Mouse (Mus musculus): ENCODE data around the gene Map3k14. TPM values are rescaled to one million over a fixed set of nuclear protein-coding genes. Genes with fewer than 3 reads are reported as not detected.

Gene Map3k14
- polyA plus RNA-seq (2012; rRNA removed; ENCODE audit: low replicate concordance) = 10.6 and 12.9 TPM in 2 replicates

DNA sequence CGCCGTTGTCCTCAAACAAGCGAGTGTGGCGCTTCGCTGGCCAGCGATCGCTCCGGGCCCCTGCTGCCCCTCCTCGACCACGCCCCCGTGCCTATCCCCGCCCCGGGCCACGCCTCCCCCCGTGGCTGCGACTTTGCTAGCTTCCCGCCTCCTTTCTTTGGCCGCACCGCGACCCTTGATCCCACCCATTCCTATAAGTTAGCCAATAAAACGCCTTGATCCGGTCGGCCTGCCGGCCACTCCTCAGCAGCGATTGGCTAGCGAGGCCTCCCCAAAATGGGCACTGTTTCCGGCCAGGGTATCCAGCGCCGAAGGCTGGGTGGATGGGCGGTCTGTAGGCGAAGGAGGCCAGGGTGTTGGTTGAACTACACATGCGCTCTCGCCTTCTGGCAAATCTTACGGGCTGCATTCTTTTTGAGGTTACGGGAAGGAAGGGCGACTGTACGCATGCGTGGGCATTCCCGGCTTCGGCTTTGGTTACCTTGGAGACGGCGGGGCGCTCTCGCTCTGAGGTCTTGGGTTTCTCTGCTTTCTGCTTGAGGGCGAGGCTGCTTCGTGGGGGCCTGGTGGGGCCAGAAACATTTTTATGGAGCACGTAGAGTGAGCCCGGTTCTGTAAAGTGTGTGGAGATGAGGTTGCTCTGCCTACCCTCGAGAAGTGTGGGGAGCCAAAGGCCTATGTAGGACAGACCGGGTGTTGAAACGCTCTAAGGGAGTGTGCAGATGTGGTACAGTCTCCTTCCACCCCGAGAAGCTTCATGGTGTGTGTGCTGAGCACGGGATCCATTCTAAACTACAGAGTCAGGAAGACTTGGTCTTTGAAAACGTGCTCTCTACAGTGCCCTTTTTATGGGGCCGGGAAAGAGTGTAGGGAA lies at the start of gene Map3k14:
TSS of gene Map3k14 (minus strand) at position 127 of the 874 bp plus-strand sequence.

DNA sequence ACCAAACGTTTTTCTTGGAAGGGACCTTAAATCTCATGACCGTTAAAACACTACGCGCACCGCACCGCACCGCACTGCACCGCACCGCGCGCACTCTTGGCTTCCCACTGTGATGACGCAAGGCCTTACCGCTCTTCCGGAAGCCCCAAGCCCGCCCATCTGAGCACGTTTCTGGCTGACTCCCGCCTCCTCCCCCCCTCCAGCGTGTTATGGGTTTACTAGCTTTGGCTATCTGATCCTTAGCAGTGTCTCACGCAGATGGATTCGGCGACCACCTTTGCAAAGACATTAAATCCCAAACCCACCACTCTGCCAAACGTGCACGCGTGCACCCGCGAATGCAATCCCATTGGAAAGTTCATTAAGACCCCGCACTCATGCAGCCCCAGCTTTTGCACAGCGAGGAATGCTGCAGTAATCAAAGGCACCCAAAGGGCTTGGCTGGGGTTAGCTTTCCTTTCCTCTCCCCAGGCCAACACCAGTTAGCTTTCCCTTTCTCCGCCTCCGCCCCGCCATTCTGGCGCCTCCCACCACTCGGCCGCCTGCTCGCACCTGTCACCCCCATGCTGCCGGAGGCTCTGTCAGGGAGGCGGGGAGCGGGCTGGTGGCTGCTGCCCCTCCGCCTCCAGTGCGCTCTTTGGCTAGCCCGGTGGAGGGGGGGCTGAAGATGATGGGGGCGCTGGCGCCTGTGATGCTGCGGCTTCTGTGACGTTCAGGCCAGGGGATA lies 49.3 kb downstream of the Map3k14 start, which contains the start of gene Spata32:
TSS of gene Spata32 (minus strand) at position 643 of the 727 bp plus-strand sequence.

DNA sequence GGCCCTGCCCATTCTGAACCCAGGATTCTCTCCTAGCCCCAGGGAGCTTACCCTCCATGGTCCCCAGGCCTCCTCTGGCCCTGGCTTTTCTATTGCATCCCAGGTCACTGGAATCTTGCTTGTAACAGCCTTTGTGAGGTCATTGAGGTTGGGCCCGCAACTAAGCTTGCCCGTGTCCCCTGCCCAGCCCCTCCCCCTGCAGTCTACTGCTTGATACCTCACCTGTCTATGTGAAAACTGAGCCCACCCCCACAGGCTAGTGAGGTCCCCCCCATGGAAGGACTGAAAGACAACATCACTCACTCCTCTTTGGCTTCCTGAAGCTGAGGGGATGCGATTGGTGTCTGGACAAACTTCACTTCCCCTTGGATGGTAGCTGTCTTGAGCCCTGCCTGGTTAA lies 58.8 kb downstream of the Map3k14 start, which contains the start of gene 1700023F06Rik:
TSS of gene 1700023F06Rik (minus strand) at position 101 of the 400 bp plus-strand sequence.

DNA sequence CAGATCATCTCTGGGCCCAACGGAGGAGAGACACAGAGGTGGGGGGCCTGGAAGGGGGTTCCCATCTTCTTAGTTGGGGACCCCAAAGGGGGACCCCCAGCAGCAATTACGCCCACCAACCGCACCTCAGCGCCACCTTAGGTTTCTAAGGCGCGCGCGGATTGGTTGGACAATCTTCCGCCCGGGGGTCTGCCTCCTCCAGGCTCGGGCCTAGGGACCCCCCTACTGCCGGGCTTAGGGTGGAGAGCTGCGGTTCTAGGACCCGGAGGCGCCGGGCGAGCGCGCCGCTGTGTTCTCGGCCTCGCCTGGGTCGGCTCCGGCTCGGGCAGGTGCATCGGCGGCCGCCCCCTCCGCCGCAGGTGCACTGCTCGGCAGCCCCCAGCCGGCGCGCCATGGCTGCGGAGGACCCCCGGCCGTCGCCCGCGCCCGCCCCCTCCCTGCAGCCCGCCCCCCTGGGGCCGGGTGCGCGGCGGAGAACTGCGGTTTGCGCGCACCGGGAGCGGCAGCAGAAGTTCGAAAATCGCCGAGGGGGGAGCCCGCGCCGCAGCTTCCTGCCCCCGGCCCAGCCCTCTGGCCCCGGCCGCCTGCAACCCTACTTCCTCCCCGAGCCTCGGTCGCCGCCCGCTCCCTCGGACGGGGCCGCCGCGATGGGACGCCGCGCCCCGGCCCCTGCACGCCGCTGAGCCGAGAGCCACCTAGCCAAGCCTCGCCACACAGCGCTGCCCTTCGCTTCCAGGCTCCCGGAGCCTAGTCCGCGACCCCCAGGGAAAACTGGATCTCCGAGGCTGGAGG lies 96.6 kb downstream of the Map3k14 start, which contains the start of gene Fmnl1:
TSS of gene Fmnl1 (plus strand) at position 614 of the 792 bp plus-strand sequence.

Other genes with a start within 250 kb of the Map3k14 start
- 18.1 and 18.6 TPM in 2 replicates for gene Nmt1, start 239.3 kb downstream of the Map3k14 start, polyA plus RNA-seq (2012; rRNA removed; ENCODE audit: low replicate concordance)
- 51.3 and 51.6 TPM in 2 replicates for gene Dcakd, start 239.1 kb downstream of the Map3k14 start, polyA plus RNA-seq (2012; rRNA removed; ENCODE audit: low replicate concordance)
- 5.3 and 6.8 TPM in 2 replicates for gene Plcd3, start 165.8 kb downstream of the Map3k14 start, polyA plus RNA-seq (2012; rRNA removed; ENCODE audit: low replicate concordance)
- 108 and 223 TPM in 2 replicates for gene Acbd4, start 165.8 kb downstream of the Map3k14 start, polyA plus RNA-seq (2012; rRNA removed; ENCODE audit: low replicate concordance)
- gene Hexim1, start 151.2 kb downstream of the Map3k14 start, polyA plus RNA-seq (2012; rRNA removed; ENCODE audit: low replicate concordance) = 6.7 and 9.3 TPM in 2 replicates
- gene Hexim2, start 135.0 kb downstream of the Map3k14 start, polyA plus RNA-seq (2012; rRNA removed; ENCODE audit: low replicate concordance) = 1.1 and 1.6 TPM in 2 replicates
- 2.8 and 7.3 TPM in 2 replicates for gene Fmnl1, start 96.4 kb downstream of the Map3k14 start, polyA plus RNA-seq (2012; rRNA removed; ENCODE audit: low replicate concordance)
- 1.1 and 1.4 TPM in 2 replicates for gene 1700023F06Rik, start 58.9 kb downstream of the Map3k14 start, polyA plus RNA-seq (2012; rRNA removed; ENCODE audit: low replicate concordance)
- gene Spata32, start 49.0 kb downstream of the Map3k14 start, polyA plus RNA-seq (2012; rRNA removed; ENCODE audit: low replicate concordance) = not detected in 2 replicates
- 118 and 157 TPM in 2 replicates for gene Arhgap27, start 96.2 kb upstream of the Map3k14 start, polyA plus RNA-seq (2012; rRNA removed; ENCODE audit: low replicate concordance)
- 9.4 and 11.3 TPM in 2 replicates for gene Plekhm1, start 145.2 kb upstream of the Map3k14 start, polyA plus RNA-seq (2012; rRNA removed; ENCODE audit: low replicate concordance)
- gene Lrrc37a, start 237.1 kb upstream of the Map3k14 start, polyA plus RNA-seq (2012; rRNA removed; ENCODE audit: low replicate concordance) = not detected in 2 replicates